Mouse (Mus musculus) intestine, embryonic 16.5 days (tissue): ENCODE measurements around the gene Vmo1. TPM values are rescaled to one million over a fixed set of nuclear protein-coding genes. Genes with fewer than 3 reads are reported as not detected.

Source experiments
- ATAC-seq: fragments of 200-750 bp; cut with Nextera tagmentation; 2 replicates; pipeline ENCODE4 v1.8.0; 2017; ENCODE audit warnings: moderate TSS enrichment, moderate library complexity
- H3K27ac ChIP-seq: fragments of 300-500 bp; sonication (generic); 2 replicates; pipeline ENCODE4 v1.5.1; 2014; ENCODE audit warnings: mild to moderate bottlenecking, low read length
- H3K27me3 ChIP-seq: fragments of 300-500 bp; sonication (generic); replicated peaks from 2 replicates; pipeline ENCODE4 v1.6.1; 2014; ENCODE audit warnings: low read length, control low read depth, mixed read lengths; ENCODE audit not compliant: control insufficient read depth, insufficient read depth
- H3K36me3 ChIP-seq: fragments of 300-500 bp; sonication (generic); 2 replicates; pipeline ENCODE4 v1.6.1; 2014; ENCODE audit warnings: low read length, control low read depth; ENCODE audit not compliant: control insufficient read depth, insufficient read depth
- H3K4me1 ChIP-seq: fragments of 300-500 bp; sonication (generic); 2 replicates; pipeline ENCODE4 v1.6.1; 2014; ENCODE audit warnings: low read length, control low read depth, mixed read lengths; ENCODE audit not compliant: control insufficient read depth, insufficient read depth
- H3K4me2 ChIP-seq: fragments of 300-500 bp; sonication (generic); 2 replicates; pipeline ENCODE4 v1.6.1; 2014; ENCODE audit warnings: low read depth, low read length, control low read depth
- H3K4me3 ChIP-seq: fragments of 300-500 bp; sonication (generic); 2 replicates; pipeline ENCODE4 v1.5.1; 2014; ENCODE audit warnings: mild to moderate bottlenecking, low read length
- H3K9ac ChIP-seq: fragments of 300-500 bp; sonication (generic); 2 replicates; pipeline ENCODE4 v1.6.1; 2014; ENCODE audit warnings: low read depth, low read length
- H3K9me3 ChIP-seq: fragments of 300-500 bp; sonication (generic); 2 replicates; pipeline ENCODE4 v1.6.1; 2016; ENCODE audit warnings: low read length, control low read depth; ENCODE audit not compliant: control insufficient read depth
- WGBS: fragments of 180-500 bp; shearing (Covaris S2); extraction: QIAGEN DNeasy Blood & Tissue Kit; methylation state at CpG from one replicate; pipeline ENCODE4 v1.1.7; 2014; 5-methylcytosine and 5-hydroxymethylcytosine counted together
- polyA plus RNA-seq: library from polyadenylated mRNA; unstranded; fragments of >200 nt; fragmentation: Nextera tagmentation; extraction: Ambion mirVana; gene quantifications from 2 replicates; pipeline ENCODE4 v1.2.1, GENCODE M21; 2015

Gene Vmo1
- polyA plus RNA-seq, 1 experiment from 2014 or later, result 0.28 TPM

DNA sequence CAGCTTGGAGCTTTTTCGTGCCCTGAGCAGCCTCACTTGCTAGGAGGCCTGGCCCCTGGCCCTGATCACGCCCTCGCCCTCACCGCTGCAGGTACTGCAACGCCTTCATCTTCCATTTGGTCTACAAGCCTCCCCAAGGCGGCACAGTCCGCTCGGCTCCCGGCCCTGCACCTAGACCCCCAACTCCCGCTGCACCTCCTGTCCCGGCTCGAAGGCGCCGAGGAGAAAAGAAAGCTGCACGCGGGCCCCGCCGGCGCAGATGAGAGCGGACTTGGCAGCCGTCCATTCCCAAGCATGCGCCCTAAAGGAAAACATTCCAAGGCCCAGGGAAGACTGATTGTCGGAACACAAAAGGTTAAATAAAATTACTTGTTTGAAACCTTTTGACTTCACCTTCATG, 48.6 kb downstream of the Vmo1 start:
- Histone ChIP-seq H3K9ac (peak overlapping the region; percentile 58), H3K4me2 (peak overlapping the region; percentile 57), H3K4me1 (peaks cover 16% of the 10 kb centered on the region), H3K27me3 (peaks cover 17% of the 10 kb centered on the region; the same call in 1 of the 2 replicates), H3K27ac (no peak overlapping the region), H3K9me3 (no peaks in the 10 kb centered on the region), H3K4me3 (peak overlapping the region; percentile 30), H3K36me3 (no peaks in the 10 kb centered on the region)
- WGBS, result 10% methylated on average over 23 of the region's 23 CpGs
- peak; percentile 26; the same call in 1 of the 2 replicates for ATAC-seq

DNA sequence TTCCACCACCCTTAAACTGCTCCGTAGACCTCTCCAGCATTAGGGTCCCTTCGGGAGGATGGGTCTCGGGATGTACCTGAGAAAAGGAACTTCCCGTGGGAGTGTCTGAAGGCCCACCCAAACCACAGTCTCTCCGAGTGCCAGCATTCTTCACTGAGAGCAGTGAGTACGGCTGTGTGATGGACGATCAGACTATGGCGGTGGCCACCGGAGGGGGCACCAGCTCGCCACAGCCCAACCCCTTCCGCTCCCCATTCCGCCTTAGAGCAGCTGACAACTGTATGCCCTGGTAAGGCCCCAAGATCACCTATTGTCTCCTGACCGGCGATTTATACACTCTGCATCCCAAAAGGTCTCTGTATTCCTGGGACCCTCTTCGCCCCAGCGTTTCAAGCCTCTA, 49.2 kb downstream of the Vmo1 start:
- no peak; the same call in 1 of the 2 replicates for ATAC-seq
- H3K27me3 ChIP-seq, result peaks cover 17% of the 10 kb centered on the region; the same call in 1 of the 2 replicates
- 0 out of 2 replicates have a peak overlapping the region, but pooled peaks have one; percentile 30 for H3K4me3 ChIP-seq
- peak overlapping the region; percentile 57 for H3K4me2 ChIP-seq
- H3K27ac ChIP-seq, result no peak overlapping the region
- 40% methylated on average over 16 of the region's 16 CpGs for WGBS
- H3K4me1 ChIP-seq, result peaks cover 16% of the 10 kb centered on the region
- H3K36me3 ChIP-seq, result no peaks in the 10 kb centered on the region
- H3K9ac ChIP-seq, result no peak overlapping the region
- no peaks in the 10 kb centered on the region for H3K9me3 ChIP-seq

DNA sequence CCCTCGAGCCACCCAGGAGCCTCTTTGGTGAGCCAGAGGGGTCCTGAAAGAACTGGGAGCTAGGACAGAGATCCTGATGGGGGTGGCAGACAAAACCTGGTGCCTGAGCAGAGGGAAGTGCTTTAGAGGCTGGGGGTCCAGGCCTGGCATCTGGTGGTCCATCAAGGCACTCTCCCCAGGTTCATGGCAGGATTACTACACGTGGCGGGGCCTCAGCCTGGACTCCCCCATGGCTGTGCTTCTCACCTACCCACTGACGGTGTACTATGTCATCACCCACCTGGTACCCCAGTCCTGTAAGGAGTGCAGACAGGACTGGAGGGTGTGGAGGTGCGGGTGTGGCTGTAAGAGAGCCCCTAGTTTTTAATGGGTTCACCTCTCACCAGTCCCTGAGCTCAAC, 50.4 kb downstream of the Vmo1 start:
- no peaks in the 10 kb centered on the region for H3K36me3 ChIP-seq
- 85% methylated on average over 5 of the region's 5 CpGs for WGBS
- H3K4me1 ChIP-seq, result peaks cover 15% of the 10 kb centered on the region
- H3K27me3 ChIP-seq, result peaks cover 17% of the 10 kb centered on the region; the same call in 1 of the 2 replicates
- ATAC-seq, result no peak
- no peak overlapping the region for H3K9ac ChIP-seq
- no peak overlapping the region for H3K27ac ChIP-seq
- H3K4me2 ChIP-seq, result no peak overlapping the region
- H3K4me3 ChIP-seq, result no peak overlapping the region
- H3K9me3 ChIP-seq, result no peaks in the 10 kb centered on the region

Other genes with a start within 250 kb of the Vmo1 start
- gene Alox12e, start 192.0 kb downstream of the Vmo1 start, polyA plus RNA-seq, result 0.13 TPM in 1 of 2 replicates, not detected in the other
- 0.64 and 1.1 TPM in 2 replicates for gene Alox15, start 162.6 kb downstream of the Vmo1 start, polyA plus RNA-seq
- gene Pelp1, start 104.6 kb downstream of the Vmo1 start, polyA plus RNA-seq, result 29.1 and 31.5 TPM in 2 replicates
- gene Arrb2, start 82.0 kb downstream of the Vmo1 start, polyA plus RNA-seq, result 10.1 and 10.7 TPM in 2 replicates
- gene Med11, start 62.7 kb downstream of the Vmo1 start, polyA plus RNA-seq, result 38.4 and 41.7 TPM in 2 replicates
- 1.1 and 1.2 TPM in 2 replicates for gene Zmynd15, start 55.2 kb downstream of the Vmo1 start, polyA plus RNA-seq
- 10.9 and 11.9 TPM in 2 replicates for gene Cxcl16, start 54.6 kb downstream of the Vmo1 start, polyA plus RNA-seq
- gene Tm4sf5, start 9.4 kb downstream of the Vmo1 start, polyA plus RNA-seq, result 253 and 283 TPM in 2 replicates
- 1.9 and 2.0 TPM in 2 replicates for gene Gltpd2, start 4.6 kb upstream of the Vmo1 start, polyA plus RNA-seq
- gene Psmb6, start 10.8 kb upstream of the Vmo1 start, polyA plus RNA-seq, result 626 and 669 TPM in 2 replicates
- gene Gm40193, start 18.3 kb upstream of the Vmo1 start, polyA plus RNA-seq, result not detected in 2 replicates
- 9.3 and 10.0 TPM in 2 replicates for gene Pld2, start 25.4 kb upstream of the Vmo1 start, polyA plus RNA-seq
- gene Mink1, start 48.3 kb upstream of the Vmo1 start, polyA plus RNA-seq, result 9.3 and 10.6 TPM in 2 replicates
- not detected in 2 replicates for gene 4930544D05Rik, start 101.2 kb upstream of the Vmo1 start, polyA plus RNA-seq
- gene Chrne, start 104.6 kb upstream of the Vmo1 start, polyA plus RNA-seq, result 0.17 TPM in 1 of 2 replicates, not detected in the other
- 0.05 and 0.06 TPM in 2 replicates for gene Gp1ba, start 124.5 kb upstream of the Vmo1 start, polyA plus RNA-seq
- 121 and 123 TPM in 2 replicates for gene Rnf167, start 132.6 kb upstream of the Vmo1 start, polyA plus RNA-seq
- gene Slc25a11, start 132.9 kb upstream of the Vmo1 start, polyA plus RNA-seq, result 215 and 216 TPM in 2 replicates
- gene Pfn1, start 140.0 kb upstream of the Vmo1 start, polyA plus RNA-seq, result 2,307 and 2,326 TPM in 2 replicates
- gene Eno3, start 142.6 kb upstream of the Vmo1 start, polyA plus RNA-seq, result 12.8 and 13.5 TPM in 2 replicates
- 132 and 159 TPM in 2 replicates for gene Spag7, start 154.8 kb upstream of the Vmo1 start, polyA plus RNA-seq
- 14.2 and 14.4 TPM in 2 replicates for gene Camta2, start 173.5 kb upstream of the Vmo1 start, polyA plus RNA-seq
- gene Inca1, start 185.5 kb upstream of the Vmo1 start, polyA plus RNA-seq, result 1.4 and 1.8 TPM in 2 replicates
- gene Kif1c, start 185.9 kb upstream of the Vmo1 start, polyA plus RNA-seq, result 2.3 and 2.8 TPM in 2 replicates
- 4.8 and 5.3 TPM in 2 replicates for gene Zfp3, start 249.6 kb upstream of the Vmo1 start, polyA plus RNA-seq